ENCODE assay signal across 8 mouse cellular contexts in the genomic region with DNA sequence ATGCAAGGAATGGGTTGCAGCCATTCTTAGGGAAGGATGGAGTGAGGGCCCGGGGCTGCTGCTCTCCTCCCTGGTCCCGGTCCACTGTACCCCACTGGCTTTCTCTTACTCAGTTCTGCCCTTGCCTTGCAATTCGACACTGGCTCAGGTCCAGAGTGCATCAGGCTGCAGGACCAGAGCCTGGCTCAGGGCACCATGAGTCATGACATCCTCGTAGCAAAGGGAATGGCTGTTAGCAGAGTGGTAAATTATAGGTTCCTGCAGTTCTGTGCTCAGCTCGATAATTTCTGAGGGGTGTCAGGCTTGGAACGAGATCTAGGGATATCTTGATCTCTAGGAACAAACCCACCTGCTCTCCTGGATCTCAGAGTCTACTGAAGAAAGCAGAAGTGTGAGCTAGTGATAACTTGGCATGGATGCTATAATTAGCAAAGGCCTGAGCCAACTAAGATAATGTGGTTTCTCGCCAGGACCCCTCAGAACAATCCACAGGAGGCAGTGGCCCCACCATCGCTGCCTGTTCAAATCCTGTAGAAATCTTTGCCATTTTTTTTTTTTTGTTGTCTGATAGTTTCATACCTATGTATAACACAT.
DNase-seq lines count a peak whose midpoint lies in the region; ATAC-seq and TF ChIP-seq lines count a peak whose summit lies in the region.

No protein-coding gene starts in this region.

- no peak overlapping the region for H3K4me3 ChIP-seq in lung, embryonic 14.5 days (ENCODE audit: low read depth, low read length)
- no peak overlapping the region for H3K4me3 ChIP-seq in embryonic facial prominence, embryonic 14.5 days (ENCODE audit: low read depth, low read length)
- no peak overlapping the region for H3K4me3 ChIP-seq in forebrain, embryonic 11.5 days (ENCODE audit: low read depth, low read length)

- H3K27me3 ChIP-seq in lung, embryonic 14.5 days (ENCODE audit: insufficient read depth, low read length) = no peaks in the 10 kb centered on the region
- no peaks in the 10 kb centered on the region for H3K27me3 ChIP-seq in embryonic facial prominence, embryonic 14.5 days (replicated peaks; ENCODE audit: control insufficient read depth, insufficient read depth, low read length)
- no peaks in the 10 kb centered on the region for H3K27me3 ChIP-seq in forebrain, embryonic 11.5 days (ENCODE audit: control insufficient read depth, insufficient read depth, low read length)

- no peaks in the 10 kb centered on the region for H3K36me3 ChIP-seq in lung, embryonic 14.5 days (ENCODE audit: insufficient read depth)
- H3K36me3 ChIP-seq in embryonic facial prominence, embryonic 14.5 days (ENCODE audit: control insufficient read depth, insufficient read depth, low read length) = no peaks in the 10 kb centered on the region
- H3K36me3 ChIP-seq in forebrain, embryonic 11.5 days (ENCODE audit: control insufficient read depth, insufficient read depth, low read length) = no peaks in the 10 kb centered on the region

- no peak overlapping the region for H3K27ac ChIP-seq in lung, embryonic 14.5 days (ENCODE audit: low read depth)
- peak overlapping the region; percentile 25; the same call in 1 of the 2 replicates for H3K27ac ChIP-seq in embryonic facial prominence, embryonic 14.5 days (replicated peaks; ENCODE audit: low read depth, low read length)
- no peak overlapping the region for H3K27ac ChIP-seq in forebrain, embryonic 11.5 days (ENCODE audit: low read depth, low read length)

- intact Hi-C loops in gastrocnemius, postnatal 14 days (cut with DNase I; ENCODE audit: low total_unique reads) = no loop called here

- no peak overlapping the region for H3K9ac ChIP-seq in lung, embryonic 14.5 days
- no peak overlapping the region for H3K9ac ChIP-seq in embryonic facial prominence, embryonic 14.5 days (ENCODE audit: low read depth, low read length)
- H3K9ac ChIP-seq in forebrain, embryonic 11.5 days (ENCODE audit: low read length) = no peak overlapping the region

- 46% methylated on average over 8 of the region's 8 CpGs for WGBS in lung, embryonic 14.5 days
- WGBS in embryonic facial prominence, embryonic 14.5 days = 38% methylated on average over 8 of the region's 8 CpGs
- WGBS in forebrain, embryonic 11.5 days = 60% methylated on average over 8 of the region's 8 CpGs

- DNase-seq in gastrocnemius, postnatal 14 days = peak; percentile 23
- no peak for DNase-seq in gastrocnemius, adult 8-10 months (ENCODE audit: low spot score in 2 of 2)
- peak; percentile 6 for DNase-seq in lung, embryonic 14.5 days
- no peak for DNase-seq in lung, postnatal 25 days (ENCODE audit: low spot score)
- DNase-seq in adrenal gland, postnatal 25 days = peak; percentile 80
- DNase-seq in embryonic facial prominence, embryonic 14.5 days (ENCODE audit: low spot score) = peak; percentile 48
- DNase-seq in forebrain, embryonic 11.5 days (ENCODE audit: low spot score) = no peak

- H3K4me2 ChIP-seq in lung, embryonic 14.5 days = no peak overlapping the region
- no peak overlapping the region for H3K4me2 ChIP-seq in embryonic facial prominence, embryonic 14.5 days (ENCODE audit: low read depth, low read length)
- H3K4me2 ChIP-seq in forebrain, embryonic 11.5 days (ENCODE audit: low read depth, low read length, severe bottlenecking) = no peak overlapping the region

- no peaks in the 10 kb centered on the region for H3K4me1 ChIP-seq in lung, embryonic 14.5 days (ENCODE audit: insufficient read depth)
- peaks cover 12% of the 10 kb centered on the region for H3K4me1 ChIP-seq in embryonic facial prominence, embryonic 14.5 days (ENCODE audit: control insufficient read depth, insufficient read depth, low read length)
- H3K4me1 ChIP-seq in forebrain, embryonic 11.5 days (replicated peaks; ENCODE audit: control insufficient read depth, insufficient read depth, low read length) = no peaks in the 10 kb centered on the region

- no peak for TF ChIP-seq CTCF in lung, embryonic 14.5 days (IDR thresholded peaks at IDR 0.05; ENCODE audit: low read depth)

- no peak for ATAC-seq in lung, embryonic 14.5 days (ENCODE audit: insufficient read depth)
- no peak for ATAC-seq in embryonic facial prominence, embryonic 14.5 days (ENCODE audit: low read depth)
- no peak for ATAC-seq in forebrain, embryonic 11.5 days (replicated peaks; ENCODE audit: low FRiP score)
- ATAC-seq in monocyte, adult 5-6 weeks (replicated peaks; ENCODE audit: insufficient number of reproducible peaks, low FRiP score, low TSS enrichment, poor library complexity, severe bottlenecking) = no peak

- no peaks in the 10 kb centered on the region for H3K9me3 ChIP-seq in lung, embryonic 14.5 days (ENCODE audit: low read depth, low read length)
- H3K9me3 ChIP-seq in embryonic facial prominence, embryonic 14.5 days (ENCODE audit: control insufficient read depth, low read length) = no peaks in the 10 kb centered on the region
- no peaks in the 10 kb centered on the region for H3K9me3 ChIP-seq in forebrain, embryonic 11.5 days (ENCODE audit: control insufficient read depth, low read length)

Comparison
In these comparisons a context has a peak if more than half of its experiments do, and no peak if none do; other contexts are left out.
1. DNase-seq: peak in gastrocnemius, postnatal 14 days (single experiment), lung, embryonic 14.5 days (single experiment), adrenal gland, postnatal 25 days (single experiment) and embryonic facial prominence, embryonic 14.5 days (single experiment); none in gastrocnemius, adult 8-10 months (0 of 2), lung, postnatal 25 days (single experiment) and forebrain, embryonic 11.5 days (single experiment).